Mouse (Mus musculus): ENCODE data around the gene Maff.

GRCm38 (mm10) chr15:79322991-79323790, 23.2 kb upstream of the Maff start:
- TF ChIP-seq GATA1 (IDR thresholded peaks at IDR 0.05; ENCODE audit: low read length): no peak
- no peak for TF ChIP-seq TAL1 (IDR thresholded peaks at IDR 0.05; ENCODE audit: low read length)
